Mouse (Mus musculus): ENCODE results near the gene Car8. TPM values are rescaled to one million over a fixed set of nuclear protein-coding genes. Genes with fewer than 3 reads are reported as not detected.

Car8 gene
- total RNA-seq, 2 experiments from 2014 or later = 8.2 to 9.7 TPM

Small RNA genes within 50 kb of the gene (microRNA-seq; reads per million reads assigned to microRNA genes)
- not detected for gene Gm25355
